Mouse (Mus musculus): ENCODE measurements at regions not wholly inside any gene's neighbourhood (a gene's known extent, or its start where the extent isn't known, plus 50 kb on each side); places are given as distances from the start of the nearest gene placed in this dataset.

GRCm38 (mm10) chr12:9898420-9898819 is 328.5 kb downstream of the Osr1 start:
- Histone ChIP-seq H3K4me2 (ENCODE audit: low read depth, low read length) (no peak overlapping the region), H3K9me3 (ENCODE audit: low read length) (no peaks in the 10 kb centered on the region), H3K4me1 (ENCODE audit: insufficient read depth, low read length) (no peaks in the 10 kb centered on the region), H3K36me3 (ENCODE audit: insufficient read depth, low read length) (no peaks in the 10 kb centered on the region), H3K27me3 (ENCODE audit: insufficient read depth, low read length) (no peaks in the 10 kb centered on the region), H3K9ac (replicated peaks; ENCODE audit: low read length) (no peak overlapping the region), H3K4me3 (ENCODE audit: low read length) (no peak overlapping the region), H3K27ac (no peak overlapping the region)
- no peak for DNase-seq (ENCODE audit: low spot score)
- ATAC-seq: no peak
- TF ChIP-seq CTCF (IDR thresholded peaks at IDR 0.05; ENCODE audit: low read depth): no peak
- WGBS: 61% methylated on average over 3 of the region's 3 CpGs

- TF ChIP-seq CTCF (IDR thresholded peaks at IDR 0.05; ENCODE audit: low read depth): no peak
- Histone ChIP-seq H3K36me3 (ENCODE audit: insufficient read depth, low read length) (no peaks in the 10 kb centered on the region), H3K4me3 (ENCODE audit: low read length) (no peak overlapping the region), H3K9me3 (ENCODE audit: low read length) (no peaks in the 10 kb centered on the region), H3K4me2 (ENCODE audit: low read depth, low read length) (no peak overlapping the region), H3K4me1 (ENCODE audit: insufficient read depth, low read length) (no peaks in the 10 kb centered on the region), H3K27me3 (ENCODE audit: insufficient read depth, low read length) (no peaks in the 10 kb centered on the region), H3K27ac (no peak overlapping the region), H3K9ac (replicated peaks; ENCODE audit: low read length) (no peak overlapping the region)
- 84% methylated on average over 2 of the region's 2 CpGs for WGBS
- DNase-seq (ENCODE audit: low spot score) (no peak), ATAC-seq (no peak)
Observed at GRCm38 (mm10) chr12:9901948-9902347, 332.0 kb downstream of the Osr1 start.

GRCm38 (mm10) chr12:9903702-9904231 is 333.9 kb downstream of the Osr1 start:
- H3K9me3 ChIP-seq (ENCODE audit: low read length): no peaks in the 10 kb centered on the region
- ATAC-seq: 0 out of 2 replicates have a peak, but pooled peaks have one; percentile 24

GRCm38 (mm10) chr12:9912333-9912732 is 342.4 kb downstream of the Osr1 start:
- DNase-seq (ENCODE audit: low spot score): no peak
- Histone ChIP-seq H3K27me3 (ENCODE audit: insufficient read depth, low read length) (no peaks in the 10 kb centered on the region), H3K9me3 (ENCODE audit: low read length) (no peaks in the 10 kb centered on the region), H3K4me2 (ENCODE audit: low read depth, low read length) (no peak overlapping the region), H3K4me3 (ENCODE audit: low read length) (no peak overlapping the region), H3K36me3 (ENCODE audit: insufficient read depth, low read length) (no peaks in the 10 kb centered on the region), H3K4me1 (ENCODE audit: insufficient read depth, low read length) (no peaks in the 10 kb centered on the region), H3K27ac (no peak overlapping the region), H3K9ac (replicated peaks; ENCODE audit: low read length) (no peak overlapping the region)
- ATAC-seq: no peak
- no peak for TF ChIP-seq CTCF (IDR thresholded peaks at IDR 0.05; ENCODE audit: low read depth)

More at GRCm38 (mm10) chr12:9903702-9904231, 333.9 kb downstream of the Osr1 start:
- no peaks in the 10 kb centered on the region for H3K27me3 ChIP-seq (ENCODE audit: insufficient read depth, low read length)
- H3K36me3 ChIP-seq (ENCODE audit: insufficient read depth, low read length): no peaks in the 10 kb centered on the region
- no peak for TF ChIP-seq CTCF (IDR thresholded peaks at IDR 0.05; ENCODE audit: low read depth)
- H3K4me2 ChIP-seq (ENCODE audit: low read depth, low read length): no peak overlapping the region
- H3K4me3 ChIP-seq (ENCODE audit: low read length): no peak overlapping the region
- H3K27ac ChIP-seq: no peak overlapping the region
- WGBS: 51% methylated on average over 2 of the region's 2 CpGs
- no peak overlapping the region for H3K9ac ChIP-seq (replicated peaks; ENCODE audit: low read length)
- no peaks in the 10 kb centered on the region for H3K4me1 ChIP-seq (ENCODE audit: insufficient read depth, low read length)
- peak; percentile 17 for DNase-seq (ENCODE audit: low spot score)

- Histone ChIP-seq H3K9me3 (ENCODE audit: low read length) (no peaks in the 10 kb centered on the region), H3K36me3 (ENCODE audit: insufficient read depth, low read length) (no peaks in the 10 kb centered on the region), H3K9ac (replicated peaks; ENCODE audit: low read length) (no peak overlapping the region), H3K27ac (no peak overlapping the region), H3K27me3 (ENCODE audit: insufficient read depth, low read length) (no peaks in the 10 kb centered on the region), H3K4me1 (ENCODE audit: insufficient read depth, low read length) (no peaks in the 10 kb centered on the region), H3K4me3 (ENCODE audit: low read length) (no peak overlapping the region), H3K4me2 (ENCODE audit: low read depth, low read length) (no peak overlapping the region)
- DNase-seq (ENCODE audit: low spot score) (peak; percentile 3), ATAC-seq (no peak)
- 65% methylated on average over 7 of the region's 7 CpGs for WGBS
- no peak for TF ChIP-seq CTCF (IDR thresholded peaks at IDR 0.05; ENCODE audit: low read depth)
Observed at GRCm38 (mm10) chr12:9915726-9916140, 345.8 kb downstream of the Osr1 start.

GRCm38 (mm10) chr12:9918026-9918425 is 348.1 kb downstream of the Osr1 start:
- H3K9ac ChIP-seq (replicated peaks; ENCODE audit: low read length): no peak overlapping the region
- no peak overlapping the region for H3K27ac ChIP-seq
- 80% methylated on average over 4 of the region's 4 CpGs for WGBS
- no peak overlapping the region for H3K4me2 ChIP-seq (ENCODE audit: low read depth, low read length)
- no peaks in the 10 kb centered on the region for H3K36me3 ChIP-seq (ENCODE audit: insufficient read depth, low read length)
- ATAC-seq: no peak
- DNase-seq (ENCODE audit: low spot score): no peak
- TF ChIP-seq CTCF (IDR thresholded peaks at IDR 0.05; ENCODE audit: low read depth): no peak
- H3K4me3 ChIP-seq (ENCODE audit: low read length): no peak overlapping the region
- H3K27me3 ChIP-seq (ENCODE audit: insufficient read depth, low read length): no peaks in the 10 kb centered on the region
- H3K9me3 ChIP-seq (ENCODE audit: low read length): no peaks in the 10 kb centered on the region
- no peaks in the 10 kb centered on the region for H3K4me1 ChIP-seq (ENCODE audit: insufficient read depth, low read length)

GRCm38 (mm10) chr12:9919007-9919406 is 349.1 kb downstream of the Osr1 start:
- H3K27me3 ChIP-seq (ENCODE audit: insufficient read depth, low read length): no peaks in the 10 kb centered on the region
- 51% methylated on average over 3 of the region's 3 CpGs for WGBS
- H3K4me1 ChIP-seq (ENCODE audit: insufficient read depth, low read length): no peaks in the 10 kb centered on the region
- DNase-seq (ENCODE audit: low spot score) (no peak), ATAC-seq (no peak; the same call in 1 of the 2 replicates)
- no peaks in the 10 kb centered on the region for H3K36me3 ChIP-seq (ENCODE audit: insufficient read depth, low read length)
- no peak overlapping the region for H3K4me3 ChIP-seq (ENCODE audit: low read length)
- H3K27ac ChIP-seq: no peak overlapping the region
- H3K9me3 ChIP-seq (ENCODE audit: low read length): no peaks in the 10 kb centered on the region
- no peak for TF ChIP-seq CTCF (IDR thresholded peaks at IDR 0.05; ENCODE audit: low read depth)
- no peak overlapping the region for H3K9ac ChIP-seq (replicated peaks; ENCODE audit: low read length)
- no peak overlapping the region for H3K4me2 ChIP-seq (ENCODE audit: low read depth, low read length)

All from hindbrain, postnatal 0 days (tissue).